Mouse (Mus musculus) C2C12 (cell line): ENCODE measurements at regions not wholly inside any gene's neighbourhood (a gene's known extent, or its start where the extent isn't known, plus 50 kb on each side); places are given as distances from the start of the nearest gene placed in this dataset.

ENCODE experiments used
- CEBPB ChIP-seq: IDR thresholded peaks from one replicate; pipeline ENCODE4 v1.6.1; 2011; ENCODE audit warnings: low read depth, mild to moderate bottlenecking, control low read depth, moderate library complexity
- CTCF ChIP-seq: IDR thresholded peaks from one replicate; pipeline ENCODE4 v1.5.1; 2011; ENCODE audit not compliant: control insufficient read depth, insufficient read depth, insufficient read length
- FOSL1 ChIP-seq: IDR thresholded peaks from one replicate; pipeline ENCODE4 v1.8.0; 2011; ENCODE audit warnings: mild to moderate bottlenecking, low read length; ENCODE audit not compliant: poor library complexity, insufficient read depth, severe bottlenecking
- MAX ChIP-seq: IDR thresholded peaks from one replicate; pipeline ENCODE4 v1.6.1; 2011; ENCODE audit warnings: mild to moderate bottlenecking, control low read depth
- MYOD1 ChIP-seq: IDR thresholded peaks from one replicate; pipeline ENCODE4 v1.6.1; 2011; ENCODE audit warnings: low read depth; ENCODE audit not compliant: control insufficient read depth, insufficient read length
- MYOG ChIP-seq: IDR thresholded peaks from one replicate; pipeline ENCODE4 v1.6.1; 2011; ENCODE audit not compliant: control insufficient read depth, insufficient read length; ENCODE audit errors: extremely low read depth
- USF1 ChIP-seq: IDR thresholded peaks from one replicate; pipeline ENCODE4 v1.6.1; 2011; ENCODE audit warnings: low read depth, mild to moderate bottlenecking, control low read depth, moderate library complexity

GRCm38 (mm10) chr3:103451971-103452370, 123.1 kb upstream of the Syt6 start:
- no peak for TF ChIP-seq CTCF
- TF ChIP-seq MAX = no peak
- TF ChIP-seq USF1 = no peak
- TF ChIP-seq FOSL1 = no peak
- no peak for TF ChIP-seq MYOG
- no peak for TF ChIP-seq CEBPB
- no peak for TF ChIP-seq MYOD1
